Mouse (Mus musculus) cerebellum, postnatal 14 days (tissue): ENCODE measurements around the gene Rps13.
"Not testable (repeated sequence)": the region's sequence is repeated elsewhere in the genome, so short reads cannot be mapped to it uniquely, and the experiment has no call there.

Experiments used
- DNase-seq, 2 experiments: peaks; one replicate each; pipeline ENCODE4 v3.0.0; 2021; ENCODE audit warnings: mixed read lengths in 2 of 2

Rps13 gene

GRCm38 (mm10) chr7:116333713-116334668 lies at the start of gene Rps13:
Gene Rps13, minus strand, starts transcription at chr7:116334195.
- peak; percentile 99 for DNase-seq

GRCm38 (mm10) chr7:116379181-116379580 lies 45.2 kb upstream of the Rps13 start:
- DNase-seq, result not testable (repeated sequence)

GRCm38 (mm10) chr7:116374284-116374683 lies 40.3 kb upstream of the Rps13 start:
- no peak for DNase-seq

- DNase-seq, result peak; percentile 66 to 78
Observed at GRCm38 (mm10) chr7:116336226-116336625, 2.2 kb upstream of the Rps13 start.

GRCm38 (mm10) chr7:116335133-116335532 lies 1.1 kb upstream of the Rps13 start:
- DNase-seq, result no peak

GRCm38 (mm10) chr7:116334669-116335038 lies 659 bp upstream of the Rps13 start:
- DNase-seq, result no peak

GRCm38 (mm10) chr7:116331246-116331645 lies 2.7 kb downstream of the Rps13 start:
- DNase-seq, result no peak

- no peak for DNase-seq
Observed at GRCm38 (mm10) chr7:116329858-116330257, 4.1 kb downstream of the Rps13 start.

GRCm38 (mm10) chr7:116328777-116329176 lies 5.2 kb downstream of the Rps13 start:
- no peak for DNase-seq

GRCm38 (mm10) chr7:116327901-116328300 lies 6.1 kb downstream of the Rps13 start:
- no peak for DNase-seq

GRCm38 (mm10) chr7:116323331-116323964 lies 10.5 kb downstream of the Rps13 start:
- peak; percentile 78 to 86 for DNase-seq

GRCm38 (mm10) chr7:116309456-116309855 lies 24.5 kb downstream of the Rps13 start:
- no peak for DNase-seq

- DNase-seq, result no peak
Observed at GRCm38 (mm10) chr7:116308632-116308991, 25.4 kb downstream of the Rps13 start.

GRCm38 (mm10) chr7:116307871-116308631 lies 25.9 kb downstream of the Rps13 start, which contains the start of gene Plekha7:
Gene Plekha7, minus strand, starts transcription at chr7:116308376.
- peak; percentile 33 to 41 for DNase-seq

- peak; percentile 75 to 79 for DNase-seq
Observed at GRCm38 (mm10) chr7:116307099-116307870, 26.7 kb downstream of the Rps13 start.

- no peak for DNase-seq
Observed at GRCm38 (mm10) chr7:116306601-116307000, 27.4 kb downstream of the Rps13 start.

GRCm38 (mm10) chr7:116301661-116302311 lies 32.2 kb downstream of the Rps13 start:
- DNase-seq, result peak; percentile 54 to 61

- no peak for DNase-seq
Observed at GRCm38 (mm10) chr7:116301144-116301543, 32.9 kb downstream of the Rps13 start.

- DNase-seq, result no peak
Observed at GRCm38 (mm10) chr7:116298851-116299250, 35.1 kb downstream of the Rps13 start.

GRCm38 (mm10) chr7:116298389-116298788 lies 35.6 kb downstream of the Rps13 start:
- DNase-seq, result peak; percentile 76 to 78

- DNase-seq, result no peak
Observed at GRCm38 (mm10) chr7:116294961-116295360, 39.0 kb downstream of the Rps13 start.

- no peak for DNase-seq
Observed at GRCm38 (mm10) chr7:116292377-116292776, 41.6 kb downstream of the Rps13 start.
